Mouse (Mus musculus) bone marrow, adult 2 months (tissue): ENCODE results near the gene Krt4. TPM values are rescaled to one million over a fixed set of nuclear protein-coding genes. Genes with fewer than 3 reads are reported as not detected.

Experiments used
- H3K27ac ChIP-seq: fragments of 200-500 bp; 2 replicates; pipeline ENCODE4 v1.5.1; 2012; ENCODE audit warnings: low read depth, mild to moderate bottlenecking, control low read depth, inconsistent platforms, low read length; ENCODE audit not compliant: control insufficient read depth, poor library complexity, insufficient read depth
- H3K4me1 ChIP-seq: fragments of 200-500 bp; 2 replicates; pipeline ENCODE4 v1.6.1; 2011; ENCODE audit warnings: low read length; ENCODE audit not compliant: control insufficient read depth, insufficient read depth
- H3K4me3 ChIP-seq: fragments of 200-500 bp; replicated peaks from 2 replicates; pipeline ENCODE3; 2011; ENCODE audit warnings: mild to moderate bottlenecking, low read depth, low read length, control low read depth; ENCODE audit not compliant: control insufficient read depth
- CTCF ChIP-seq: fragments of 200-500 bp; IDR thresholded peaks from 2 replicates; pipeline ENCODE4 v1.5.1; 2011; ENCODE audit warnings: low read length, control low read depth; ENCODE audit not compliant: control insufficient read depth, insufficient read depth
- POLR2A ChIP-seq: fragments of 200-500 bp; IDR thresholded peaks from 2 replicates; pipeline ENCODE4 v1.6.1; 2011; ENCODE audit warnings: low read depth, mild to moderate bottlenecking, control low read depth, low read length, borderline replicate concordance; ENCODE audit not compliant: control insufficient read depth
- WGBS: fragments of 180-500 bp; shearing (Covaris S2); methylation state at CpG from one replicate; pipeline ENCODE4 v1.1.7; 2018; 5-methylcytosine and 5-hydroxymethylcytosine counted together
- polyA plus RNA-seq: library from polyadenylated mRNA; stranded (reverse); fragments of >200 nt; gene quantifications from 2 replicates; pipeline ENCODE4 v1.2.4, GENCODE M21; 2011; ENCODE audit warnings: low replicate concordance; ENCODE audit not compliant: missing spikeins, insufficient read depth, insufficient read length

Krt4 gene
- polyA plus RNA-seq, 1 experiment: not detected

- WGBS: 52% methylated on average over 2 of the region's 2 CpGs
- TF ChIP-seq CTCF (no peak), POLR2A (no peak)
- no peak overlapping the region for H3K4me3 ChIP-seq
- no peak overlapping the region for H3K27ac ChIP-seq
- no peaks in the 10 kb centered on the region for H3K4me1 ChIP-seq
These were observed 8.5 kb downstream of the Krt4 start for GRCm38 (mm10) chr15:101916072-101916471.

DNA sequence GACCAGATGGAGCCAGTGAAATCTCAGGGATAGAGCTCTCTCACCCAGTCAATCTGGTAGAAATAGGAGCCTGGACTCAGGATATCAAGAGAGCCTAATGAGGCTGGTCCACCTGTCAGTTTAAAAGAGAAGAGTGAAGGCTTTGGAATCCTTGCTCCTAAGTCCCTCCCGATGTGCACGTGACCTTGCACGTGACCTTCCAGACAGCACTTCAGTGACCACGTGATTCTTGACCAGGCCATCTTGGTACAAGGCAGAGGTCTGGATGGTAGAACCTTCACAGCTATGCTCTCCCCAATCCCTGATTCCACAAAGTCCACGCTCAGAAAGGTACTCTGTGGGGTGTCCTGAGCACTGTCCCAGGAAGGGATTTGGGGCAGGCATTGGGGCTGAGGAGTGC, 19.7 kb downstream of the Krt4 start:
- 74% methylated on average over 5 of the region's 5 CpGs for WGBS
- Histone ChIP-seq H3K4me1 (no peaks in the 10 kb centered on the region), H3K27ac (no peak overlapping the region), H3K4me3 (no peak overlapping the region)
- TF ChIP-seq POLR2A (no peak), CTCF (no peak)

- 59% methylated on average over 12 of the region's 12 CpGs for WGBS
- H3K4me1 ChIP-seq: no peaks in the 10 kb centered on the region
- no peak overlapping the region for H3K4me3 ChIP-seq
- H3K27ac ChIP-seq: no peak overlapping the region
- TF ChIP-seq POLR2A: no peak
These were observed 22.1 kb downstream of the Krt4 start for GRCm38 (mm10) chr15:101902171-101903149.

- WGBS: 79% methylated on average over 4 of the region's 4 CpGs
- Histone ChIP-seq H3K4me3 (no peak overlapping the region), H3K27ac (no peak overlapping the region), H3K4me1 (no peaks in the 10 kb centered on the region)
- no peak for TF ChIP-seq POLR2A
- no peak for TF ChIP-seq CTCF
These were observed 29.3 kb downstream of the Krt4 start for GRCm38 (mm10) chr15:101895216-101895615.

DNA sequence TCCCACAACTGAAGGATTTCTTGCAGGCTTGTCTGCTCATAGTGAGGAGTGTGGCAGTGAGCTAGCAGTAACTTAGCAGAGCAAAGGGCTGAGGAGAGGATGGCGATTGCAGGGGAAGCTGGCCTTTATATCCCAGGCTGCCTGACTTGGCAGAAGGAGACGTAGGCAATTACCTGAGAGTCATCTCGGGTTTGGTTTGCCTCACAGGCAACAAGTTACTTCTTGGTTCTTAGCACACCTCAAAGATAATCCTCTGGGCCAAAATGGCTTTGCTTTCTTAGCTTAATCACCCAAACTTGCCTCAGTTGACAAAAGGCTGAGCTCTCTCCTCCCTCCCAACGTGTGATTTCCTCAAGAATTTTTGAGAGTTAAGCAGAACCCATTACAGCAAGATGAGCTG, 31.7 kb downstream of the Krt4 start, which contains the start of gene Krt76:
Gene Krt76 (minus strand): TSS at position 101 of the 400 bp plus-strand sequence.
- 64% methylated on average over 4 of the region's 4 CpGs for WGBS
- H3K4me1 ChIP-seq: no peaks in the 10 kb centered on the region
- H3K27ac ChIP-seq: no peak within 1 kb of the TSS
- H3K4me3 ChIP-seq: no peak within 1 kb of the TSS
- no peak for TF ChIP-seq POLR2A
- TF ChIP-seq CTCF: no peak

- TF ChIP-seq CTCF (no peak), POLR2A (no peak)
- H3K27ac ChIP-seq: no peak overlapping the region
- no peak overlapping the region for H3K4me3 ChIP-seq
- WGBS: 29% methylated on average over 11 of the region's 11 CpGs
- no peaks in the 10 kb centered on the region for H3K4me1 ChIP-seq
These were observed 44.8 kb downstream of the Krt4 start for GRCm38 (mm10) chr15:101879776-101880175.

DNA sequence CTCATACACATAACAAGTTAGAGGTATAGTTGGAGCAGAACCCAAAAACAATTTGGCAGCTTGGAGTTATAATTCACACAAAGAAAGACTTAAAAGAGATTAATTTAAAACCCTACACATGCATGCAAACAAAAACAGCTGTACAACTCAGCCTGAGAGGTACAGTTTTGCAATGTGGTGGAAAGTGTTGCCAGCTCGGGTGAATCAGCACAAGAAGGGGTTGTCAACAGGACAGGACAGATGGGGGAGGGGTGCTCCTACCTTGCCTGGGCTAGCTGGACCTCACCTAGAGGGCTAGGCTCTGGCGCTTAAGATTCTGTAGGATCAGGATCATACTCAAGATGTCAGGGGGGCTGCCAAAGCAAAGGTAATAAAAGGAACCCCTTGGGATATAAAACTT, 46.5 kb downstream of the Krt4 start:
- WGBS: 38% methylated on average over 2 of the region's 2 CpGs
- H3K27ac ChIP-seq: no peak overlapping the region
- no peak overlapping the region for H3K4me3 ChIP-seq
- H3K4me1 ChIP-seq: no peaks in the 10 kb centered on the region
- no peak for TF ChIP-seq POLR2A
- TF ChIP-seq CTCF: no peak

GRCm38 (mm10) chr15:101874383-101874782, 50.2 kb downstream of the Krt4 start:
- TF ChIP-seq CTCF: no peak
- no peak for TF ChIP-seq POLR2A
- WGBS: 57% methylated on average over 1 of the region's 1 CpGs
- Histone ChIP-seq H3K4me3 (no peak overlapping the region), H3K4me1 (no peaks in the 10 kb centered on the region), H3K27ac (no peak overlapping the region)
